Mouse (Mus musculus) MEL (cell line): ENCODE data around the gene Ppm1f. TPM values are rescaled to one million over a fixed set of nuclear protein-coding genes. Genes with fewer than 3 reads are reported as not detected.

Experiments
- DNase-seq: peaks from one replicate; pipeline ENCODE4 v3.0.0; 2011; ENCODE audit warnings: low read depth, low spot score
- H3K27ac ChIP-seq: 2 replicates; pipeline ENCODE4 v1.5.1; 2012; ENCODE audit warnings: low read depth, mild to moderate bottlenecking, control low read depth, low read length, moderate library complexity; ENCODE audit not compliant: control insufficient read depth
- H3K27me3 ChIP-seq, 2 experiments: fragments of 150-350 bp in 1 of 2; sonication (generic) in 1 of 2; 2 replicates each; pipeline ENCODE4 v1.6.1; 2012; ENCODE audit warnings: low read length in 2 of 2, mild to moderate bottlenecking in 2 of 2, improper control_type of control experiment in 1 of 2, moderate library complexity in 1 of 2; ENCODE audit not compliant: insufficient read depth in 2 of 2, control insufficient read depth in 1 of 2
- H3K36me3 ChIP-seq, 2 experiments: 2 replicates each; pipeline ENCODE4 v1.6.1; 2012 to 2014; ENCODE audit warnings: low read length in 2 of 2, improper control_type of control experiment in 1 of 2, inconsistent platforms in 1 of 2, mild to moderate bottlenecking in 1 of 2; ENCODE audit not compliant: insufficient read depth in 2 of 2, control insufficient read depth in 1 of 2
- H3K4me1 ChIP-seq, 2 experiments: fragments of 150-350 bp in 1 of 2; sonication (generic) in 1 of 2; 2 replicates each; pipeline ENCODE4 v1.6.1; 2012; ENCODE audit warnings: low read length in 2 of 2, improper control_type of control experiment in 1 of 2, mild to moderate bottlenecking in 1 of 2; ENCODE audit not compliant: insufficient read depth in 2 of 2, control insufficient read depth in 1 of 2
- H3K4me3 ChIP-seq, 2 experiments: fragments of 150-350 bp in 1 of 2; sonication (generic) in 1 of 2; 2 replicates each; pipeline ENCODE4 v1.5.1; 2012; ENCODE audit warnings: low read depth in 2 of 2, low read length in 2 of 2, mild to moderate bottlenecking in 2 of 2, moderate library complexity in 2 of 2, control low read depth in 1 of 2, improper control_type of control experiment in 1 of 2; ENCODE audit not compliant: control insufficient read depth in 1 of 2, insufficient read depth in 1 of 2
- H3K79me2 ChIP-seq: 2 replicates; pipeline ENCODE4 v1.6.1; 2012; ENCODE audit warnings: mild to moderate bottlenecking, low read length, moderate library complexity; ENCODE audit not compliant: control insufficient read depth, poor library complexity, insufficient read depth
- H3K9ac ChIP-seq: 2 replicates; pipeline ENCODE4 v1.6.1; 2012; ENCODE audit warnings: low read depth, mild to moderate bottlenecking, control low read depth, low read length, moderate library complexity; ENCODE audit not compliant: control insufficient read depth, poor library complexity, severe bottlenecking
- H3K9me3 ChIP-seq: fragments of 150-350 bp; sonication (generic); replicated peaks from 2 replicates; pipeline ENCODE4 v1.6.1; 2012; ENCODE audit warnings: mild to moderate bottlenecking, low read length, improper control_type of control experiment, moderate library complexity; ENCODE audit not compliant: insufficient read depth
- CHD1 ChIP-seq: IDR thresholded peaks from 2 replicates; pipeline ENCODE4 v1.6.1; 2012; ENCODE audit warnings: low read depth, mild to moderate bottlenecking, inconsistent platforms, low read length, improper control_type of control experiment
- CHD2 ChIP-seq: IDR thresholded peaks from 2 replicates; pipeline ENCODE4 v1.6.1; 2011; ENCODE audit warnings: low read length, improper control_type of control experiment
- GABPA ChIP-seq: IDR thresholded peaks from 2 replicates; pipeline ENCODE4 v1.6.1; 2012; ENCODE audit warnings: low read depth, mild to moderate bottlenecking, inconsistent platforms, low read length, improper control_type of control experiment, moderate library complexity
- GATA1 ChIP-seq: IDR thresholded peaks from 2 replicates; pipeline ENCODE4 v1.6.1; 2011; ENCODE audit warnings: low read depth, low read length, improper control_type of control experiment
- MAFK ChIP-seq: IDR thresholded peaks from 2 replicates; pipeline ENCODE4 v1.6.1; 2011; ENCODE audit warnings: low read depth, mild to moderate bottlenecking, low read length, improper control_type of control experiment, borderline replicate concordance
- MAX ChIP-seq: IDR thresholded peaks from 2 replicates; pipeline ENCODE4 v1.6.1; 2011; ENCODE audit warnings: low read length, improper control_type of control experiment
- MEF2A ChIP-seq: IDR thresholded peaks from 2 replicates; pipeline ENCODE4 v1.6.1; 2014; ENCODE audit warnings: low read depth, mild to moderate bottlenecking, inconsistent platforms, low read length, improper control_type of control experiment; ENCODE audit not compliant: poor library complexity, insufficient replicate concordance, severe bottlenecking; ENCODE audit errors: extremely low read depth
- POLR2A ChIP-seq, 2 experiments: IDR thresholded peaks; 2 replicates each; pipeline ENCODE4 v1.6.1; 2011 to 2012; ENCODE audit warnings: low read length in 2 of 2, mild to moderate bottlenecking in 2 of 2, control low read depth in 1 of 2, improper control_type of control experiment in 1 of 2, low read depth in 1 of 2, moderate library complexity in 1 of 2; ENCODE audit not compliant: control insufficient read depth in 1 of 2, insufficient read depth in 1 of 2, poor library complexity in 1 of 2
- POLR2AphosphoS2 ChIP-seq: IDR thresholded peaks from 2 replicates; pipeline ENCODE4 v1.6.1; 2011; ENCODE audit warnings: low read length, improper control_type of control experiment
- SIN3A ChIP-seq: IDR thresholded peaks from 2 replicates; pipeline ENCODE4 v1.6.1; 2012; ENCODE audit warnings: low read length, improper control_type of control experiment, inconsistent platforms
- SMC3 ChIP-seq: IDR thresholded peaks from 2 replicates; pipeline ENCODE4 v1.6.1; 2011; ENCODE audit warnings: low read depth, low read length, improper control_type of control experiment
- TAL1 ChIP-seq: IDR thresholded peaks from 2 replicates; pipeline ENCODE4 v1.6.1; 2012; ENCODE audit warnings: mild to moderate bottlenecking, inconsistent platforms, low read length, moderate library complexity, mixed read lengths
- TBP ChIP-seq: IDR thresholded peaks from 2 replicates; pipeline ENCODE4 v1.8.0; 2011; ENCODE audit warnings: low read depth, low read length, improper control_type of control experiment
- USF2 ChIP-seq, 2 experiments: IDR thresholded peaks; 2 replicates each; pipeline ENCODE4 v1.6.1; 2011 to 2012; ENCODE audit warnings: improper control_type of control experiment in 2 of 2, low read length in 2 of 2, borderline replicate concordance in 1 of 2, inconsistent platforms in 1 of 2, low read depth in 1 of 2, mild to moderate bottlenecking in 1 of 2; ENCODE audit not compliant: insufficient read depth in 1 of 2
- ZMIZ1 ChIP-seq: IDR thresholded peaks from 2 replicates; pipeline ENCODE4 v1.6.1; 2012; ENCODE audit warnings: low read depth, mild to moderate bottlenecking, inconsistent platforms, low read length, improper control_type of control experiment, moderate library complexity
- polyA plus RNA-seq, 2 experiments: library from polyadenylated mRNA; stranded (reverse) in 1 of 2; unstranded in 1 of 2; fragments of >175 nt in 1 of 2; fragments of >200 nt in 1 of 2; gene quantifications; 2 replicates each; pipeline versions ENCODE4 v1.2.1 to v1.2.4; 2012; ENCODE audit warnings: low replicate concordance in 2 of 2, low read depth in 1 of 2; ENCODE audit not compliant: insufficient read length in 2 of 2, insufficient read depth in 1 of 2, missing spikeins in 1 of 2
- total RNA-seq: library from RNA; depleted of rRNA; stranded (reverse); fragments of 300-350 nt; gene quantifications from 2 replicates; pipeline ENCODE4 v1.2.3, GENCODE M21; 2012

The Ppm1f gene
- total and polyA plus RNA-seq, 3 experiments = 28.3 to 30.6 TPM; not detected in 1

DNA sequence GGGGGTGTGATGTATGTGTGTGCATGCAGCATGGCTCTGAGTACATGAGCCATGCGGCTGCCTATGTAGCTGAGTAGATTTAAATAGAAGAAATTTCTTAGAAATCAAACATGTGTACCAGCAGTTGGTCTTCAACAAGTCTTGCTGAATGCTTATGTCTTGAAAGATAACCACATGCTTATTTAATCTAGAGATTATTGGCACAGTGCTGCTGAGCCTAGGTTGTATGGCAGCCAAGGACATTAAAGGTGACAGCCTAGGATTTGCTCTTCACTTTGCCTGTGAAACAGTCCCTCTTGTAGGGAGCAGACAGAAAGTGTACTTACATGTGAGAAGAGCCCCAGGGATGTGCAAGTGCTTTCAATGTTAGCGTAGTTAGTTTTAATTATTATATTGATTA is 44.8 kb downstream of the Ppm1f start:
- Histone ChIP-seq H3K36me3 (no peaks in the 10 kb centered on the region), H3K27ac (no peak overlapping the region), H3K4me3 (no peak overlapping the region), H3K79me2 (no peaks in the 10 kb centered on the region), H3K9me3 (no peaks in the 10 kb centered on the region), H3K27me3 (no peaks in the 10 kb centered on the region), H3K4me1 (no peaks in the 10 kb centered on the region), H3K9ac (no peak overlapping the region)
- no peak for DNase-seq
- no peak for TF ChIP-seq POLR2AphosphoS2
- TF ChIP-seq SMC3 = no peak
- no peak for TF ChIP-seq GATA1
- TF ChIP-seq MEF2A = no peak
- no peak for TF ChIP-seq GABPA

- Histone ChIP-seq H3K9me3 (no peaks in the 10 kb centered on the region), H3K36me3 (no peaks in the 10 kb centered on the region), H3K79me2 (no peaks in the 10 kb centered on the region), H3K4me3 (no peak overlapping the region), H3K27ac (no peak overlapping the region), H3K4me1 (peaks cover 0 to 3% of the 10 kb centered on the region in 2 experiments; a peak in 1 of 4 replicates), H3K9ac (no peak overlapping the region), H3K27me3 (no peaks in the 10 kb centered on the region)
- DNase-seq = no peak
- no peak for TF ChIP-seq MAFK
- TF ChIP-seq MAX = no peak
- no peak for TF ChIP-seq ZMIZ1
- no peak for TF ChIP-seq SMC3
- no peak for TF ChIP-seq CHD2
- no peak for TF ChIP-seq CHD1
- TF ChIP-seq POLR2A (IDR thresholded peaks at IDR 0.05; ENCODE audit: control insufficient read depth in 1 of 2, insufficient read depth in 1 of 2, low read depth in 1 of 2, low read length in 2 of 2, poor library complexity in 1 of 2) = no peak
- no peak for TF ChIP-seq TBP
- no peak for TF ChIP-seq SIN3A
Measured at GRCm38 (mm10) chr16:16958575-16958974, 62.3 kb downstream of the Ppm1f start.

GRCm38 (mm10) chr16:16959907-16960306 is 63.6 kb downstream of the Ppm1f start:
- H3K4me1 ChIP-seq = peaks cover 0 to 8% of the 10 kb centered on the region in 2 experiments; a peak in 2 of 4 replicates
- no peak overlapping the region for H3K4me3 ChIP-seq
- H3K9ac ChIP-seq = no peak overlapping the region
- H3K36me3 ChIP-seq = peaks cover 0 to 6% of the 10 kb centered on the region in 2 experiments; a peak in 2 of 4 replicates
- no peaks in the 10 kb centered on the region for H3K9me3 ChIP-seq
- no peaks in the 10 kb centered on the region for H3K79me2 ChIP-seq
- H3K27me3 ChIP-seq = no peaks in the 10 kb centered on the region
- no peak overlapping the region for H3K27ac ChIP-seq
- TF ChIP-seq MAFK = no peak
- TF ChIP-seq USF2 (IDR thresholded peaks at IDR 0.05; ENCODE audit: borderline replicate concordance in 1 of 2, insufficient read depth in 1 of 2, low read depth in 1 of 2, low read length in 2 of 2) = no peak
- no peak for TF ChIP-seq CHD2
- no peak for TF ChIP-seq TAL1
- TF ChIP-seq, all 39 proteins: peak for 0
- no peak for DNase-seq
